Mouse (Mus musculus): ENCODE data around the gene Pigk.
A peak's percentile ranks its signal among the peaks of the same experiment; 100 is the strongest.
"Not testable (repeated sequence)": the region's sequence is repeated elsewhere in the genome, so short reads cannot be mapped to it uniquely, and the experiment has no call there.

Gene Pigk

DNA sequence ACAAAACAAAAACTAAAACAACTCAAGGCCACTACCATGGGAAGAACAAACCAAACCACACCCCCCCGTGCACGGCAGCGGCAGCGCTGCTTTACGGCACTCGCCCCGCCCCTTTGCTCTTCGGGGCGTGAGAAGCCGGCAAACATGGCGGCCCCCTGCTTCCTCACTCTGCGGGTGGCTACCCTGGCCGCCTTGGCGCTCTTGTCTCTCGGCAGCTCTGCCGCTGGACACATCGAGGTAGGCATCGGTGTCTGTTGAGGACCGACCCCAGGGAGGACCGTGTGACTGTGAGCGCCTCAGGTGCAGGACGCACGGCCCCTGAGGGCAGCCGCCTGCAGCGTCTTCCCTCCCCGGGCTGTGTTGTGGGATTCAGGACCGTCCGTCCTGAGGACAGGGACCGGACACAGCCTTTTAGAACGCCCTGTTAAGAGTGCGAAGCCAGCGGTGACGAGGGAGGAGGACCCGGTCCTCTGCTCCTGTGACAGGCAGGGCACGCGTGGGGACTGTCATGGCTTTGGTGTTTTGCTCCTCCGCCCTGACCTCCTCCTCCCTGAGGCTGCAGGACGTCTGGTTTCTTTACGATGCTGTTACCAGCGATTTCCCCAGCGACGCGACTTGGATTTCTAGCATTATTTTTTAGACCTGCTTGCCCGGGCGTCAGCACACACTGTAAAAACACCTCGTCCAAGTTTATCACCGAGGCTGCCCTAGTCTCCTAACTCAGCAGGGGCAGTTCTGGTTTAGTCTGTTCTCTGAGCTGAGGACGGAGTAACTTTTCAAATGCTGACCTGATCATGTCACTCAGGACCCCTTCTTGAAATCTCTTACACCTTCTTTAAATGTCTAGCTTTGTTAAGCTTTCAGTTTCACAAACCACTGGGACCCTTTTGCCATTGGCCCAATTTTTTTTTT is at the start of gene Pigk:
Gene Pigk, plus strand, starts transcription at position 110 of the 912 bp plus-strand sequence.
- peak; percentile 75 for DNase-seq (ENCODE audit: low read depth, low spot score)

DNA sequence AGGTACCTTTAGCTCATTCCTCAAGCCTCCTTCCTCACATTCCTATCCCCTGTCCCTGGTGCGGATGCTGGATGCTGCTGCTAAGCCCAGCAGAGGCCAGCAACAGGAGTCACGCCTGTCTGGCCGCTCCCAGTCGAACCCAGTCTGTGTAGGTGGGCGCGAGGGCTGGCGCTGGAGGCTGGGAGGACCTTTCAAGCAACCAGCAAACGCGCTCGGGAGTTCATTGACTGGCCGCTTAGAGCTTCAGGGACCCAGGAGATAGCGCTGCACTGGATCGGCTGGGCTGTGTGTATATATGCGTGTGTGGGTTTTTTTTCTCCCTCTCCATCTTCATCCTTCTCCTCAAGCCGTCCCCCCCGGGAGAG is 46.9 kb upstream of the Pigk start:
- no peak for DNase-seq (ENCODE audit: low read depth, low spot score)

DNA sequence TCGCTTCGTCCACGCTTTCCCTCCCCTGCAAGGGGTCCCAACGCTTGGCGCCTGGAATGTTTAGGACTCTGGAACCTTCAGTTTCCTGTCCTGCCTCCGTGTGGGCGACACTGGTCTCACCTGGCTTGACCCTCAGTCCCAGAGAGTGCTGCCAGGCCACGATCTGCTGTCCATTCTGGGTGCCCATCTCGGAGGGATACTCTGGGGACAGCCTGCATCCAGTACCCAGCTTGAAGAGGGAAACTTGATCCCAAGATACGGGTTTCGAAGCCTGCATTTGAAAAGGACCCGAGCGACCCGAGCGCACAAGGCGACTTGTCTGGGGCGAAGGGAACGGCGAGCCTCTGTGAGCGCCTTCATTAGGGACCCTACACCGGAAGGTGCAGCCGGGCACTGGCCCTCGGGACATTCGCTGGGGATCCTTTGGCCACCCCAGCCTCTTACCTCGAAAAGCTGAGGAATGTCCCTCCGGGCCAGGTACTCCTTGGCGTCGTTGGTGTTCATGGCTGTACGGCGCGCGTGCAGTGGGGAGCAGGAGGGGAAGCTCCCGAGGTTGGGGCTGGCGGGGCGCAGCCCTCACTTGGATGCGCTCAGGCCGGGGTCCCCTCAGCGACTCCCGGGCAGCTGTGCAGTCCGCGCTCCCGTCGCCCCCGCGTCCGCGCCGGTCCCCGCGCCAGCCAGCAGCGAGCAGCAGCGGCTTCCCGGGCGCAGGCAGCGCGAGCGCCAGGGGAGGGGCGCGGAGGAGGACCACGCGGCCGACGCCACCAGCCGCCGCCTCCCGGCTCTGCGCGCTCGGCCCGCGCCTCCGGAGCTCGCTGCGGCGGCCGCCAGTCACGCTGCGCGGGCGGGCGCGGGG is 46.3 kb upstream of the Pigk start:
- no peak for DNase-seq (ENCODE audit: low read depth, low spot score)

DNA sequence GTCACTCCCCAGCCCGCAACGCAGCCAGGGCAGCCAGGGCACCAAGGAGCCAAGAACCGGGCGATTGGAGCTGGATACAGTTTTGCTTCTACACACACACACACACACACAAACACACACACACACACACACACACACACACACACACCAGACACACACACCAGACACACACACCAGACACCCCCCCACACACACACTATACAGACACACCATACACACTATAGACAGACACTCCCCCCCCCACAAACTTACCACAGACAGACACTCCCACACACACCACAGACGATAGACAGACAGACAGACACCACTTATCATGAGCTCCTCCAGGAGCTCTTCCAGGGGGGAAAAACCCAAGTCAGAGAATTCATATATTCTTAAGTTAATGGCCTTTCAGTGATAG is 45.7 kb upstream of the Pigk start, which contains the start of gene Ak5:
Gene Ak5, minus strand, starts transcription at position 122 of the 400 bp plus-strand sequence.
- DNase-seq (ENCODE audit: low read depth, low spot score) = no peak

DNA sequence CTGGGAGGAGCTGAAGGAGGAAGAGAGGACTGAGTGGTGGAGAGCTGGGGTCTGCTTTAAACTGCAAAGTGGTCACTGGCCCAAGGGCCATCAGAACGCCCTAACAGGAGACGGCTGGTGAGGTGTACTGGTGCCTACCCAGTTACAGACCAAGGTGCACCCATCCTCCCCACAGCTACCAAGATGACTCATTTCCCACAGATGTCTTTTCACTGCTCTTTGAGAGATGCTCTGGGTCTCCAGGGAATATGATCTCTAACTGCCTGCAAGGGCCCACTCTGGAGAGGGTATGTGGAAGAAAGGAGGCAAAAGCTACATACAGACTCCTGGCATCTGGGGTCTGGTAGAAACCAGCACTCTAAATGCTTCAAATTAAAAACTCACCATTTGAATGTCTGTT is 45.1 kb upstream of the Pigk start:
- no peak for DNase-seq (ENCODE audit: low read depth, low spot score)

DNA sequence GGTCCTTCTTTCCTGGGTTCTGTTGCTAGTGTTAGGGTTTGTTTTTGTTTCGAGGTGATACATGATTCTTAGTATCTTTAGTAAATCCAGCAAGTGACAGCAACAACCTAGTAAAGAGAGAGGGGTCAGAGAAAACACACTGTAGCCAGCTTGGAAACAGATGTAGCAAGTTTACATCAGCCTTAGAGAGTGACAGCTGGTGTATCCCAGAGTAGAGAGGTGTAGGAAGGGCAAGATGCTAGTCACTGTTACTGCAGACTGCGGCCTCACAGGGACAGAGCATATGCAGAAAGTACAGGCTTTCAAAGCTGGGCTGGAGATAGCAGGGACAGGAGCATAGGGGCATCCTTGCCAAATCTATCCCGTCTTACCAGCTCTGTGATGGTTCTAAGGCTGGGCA is 44.1 kb upstream of the Pigk start:
- DNase-seq (ENCODE audit: low read depth, low spot score) = no peak

DNA sequence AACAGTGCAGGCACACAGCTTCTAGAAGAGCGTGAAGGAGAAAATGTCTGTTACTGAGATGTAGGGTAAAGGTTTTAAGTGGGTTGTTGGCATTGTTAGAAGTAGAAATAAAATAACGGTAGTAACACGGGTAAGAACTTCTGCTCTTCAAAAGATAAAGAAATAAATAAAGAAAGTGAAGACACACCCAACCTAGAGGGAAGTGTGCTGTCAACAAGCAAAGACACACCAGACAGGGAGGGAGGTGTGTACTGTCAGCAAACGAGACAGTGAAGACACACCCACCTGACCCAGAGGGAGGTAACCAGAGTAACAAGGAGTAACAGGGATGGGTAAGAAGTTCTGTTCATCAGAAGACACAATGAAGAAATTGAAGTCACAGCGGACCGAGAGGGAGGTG is 39.2 kb upstream of the Pigk start:
- DNase-seq (ENCODE audit: low read depth, low spot score) = no peak

DNA sequence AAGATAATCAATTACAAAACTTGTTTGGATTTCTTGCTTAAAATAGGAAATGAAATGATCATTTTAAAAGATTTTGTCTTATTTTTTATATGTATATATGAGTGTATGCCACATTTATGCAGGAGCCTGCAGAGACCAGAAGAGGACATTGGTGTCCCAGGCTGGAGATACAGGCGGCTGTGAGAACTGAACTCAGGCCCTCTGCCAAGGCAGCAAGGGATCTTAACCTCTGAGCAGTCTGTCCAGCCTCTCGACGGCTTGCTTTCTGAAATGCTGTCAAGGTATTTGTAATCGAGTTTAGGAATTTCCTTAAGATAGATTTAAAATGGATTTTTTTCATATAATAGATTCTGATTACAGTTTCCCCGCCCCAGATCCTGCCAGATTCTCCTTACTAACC is 25.4 kb upstream of the Pigk start:
- DNase-seq (ENCODE audit: low read depth, low spot score) = no peak

DNA sequence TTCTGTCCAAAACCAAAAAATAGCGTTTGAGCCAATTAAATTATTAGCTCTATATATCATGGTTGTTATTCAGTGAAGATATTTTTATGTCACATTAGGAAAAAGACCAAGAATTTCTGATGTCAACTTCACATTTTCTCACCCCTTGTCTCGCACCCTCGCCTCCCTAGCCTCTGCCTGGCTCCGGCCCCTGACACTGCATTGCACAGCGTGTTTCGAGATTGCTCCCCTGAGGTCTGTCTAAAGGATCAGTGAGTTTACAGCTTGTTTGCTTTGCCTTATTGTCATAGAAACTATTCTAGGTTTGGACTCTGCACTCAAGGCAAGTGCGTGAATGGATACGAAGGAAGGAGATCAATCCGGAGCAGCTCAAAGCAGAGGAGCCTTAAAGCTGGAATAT is 24.8 kb upstream of the Pigk start:
- no peak for DNase-seq (ENCODE audit: low read depth, low spot score)

DNA sequence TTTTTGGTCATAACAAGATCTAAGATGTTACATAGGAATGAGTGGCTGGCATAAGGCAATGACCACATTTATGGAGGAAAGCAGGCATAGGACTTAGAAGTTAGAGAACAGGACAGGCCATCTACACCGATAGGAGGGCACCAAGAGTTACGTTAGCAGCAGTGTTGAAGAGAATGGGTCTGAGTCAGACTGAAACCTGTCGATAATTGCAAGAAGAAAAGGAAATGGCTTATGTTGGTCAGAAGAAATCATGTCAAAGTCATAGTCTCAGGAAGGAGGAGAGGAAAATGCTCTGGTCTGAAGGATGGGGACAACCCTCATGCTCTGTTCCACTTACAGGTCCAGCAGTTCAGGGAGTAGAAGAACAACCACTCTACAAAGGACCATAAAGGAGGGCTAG is 18.9 kb upstream of the Pigk start:
- no peak for DNase-seq (ENCODE audit: low read depth, low spot score)

DNA sequence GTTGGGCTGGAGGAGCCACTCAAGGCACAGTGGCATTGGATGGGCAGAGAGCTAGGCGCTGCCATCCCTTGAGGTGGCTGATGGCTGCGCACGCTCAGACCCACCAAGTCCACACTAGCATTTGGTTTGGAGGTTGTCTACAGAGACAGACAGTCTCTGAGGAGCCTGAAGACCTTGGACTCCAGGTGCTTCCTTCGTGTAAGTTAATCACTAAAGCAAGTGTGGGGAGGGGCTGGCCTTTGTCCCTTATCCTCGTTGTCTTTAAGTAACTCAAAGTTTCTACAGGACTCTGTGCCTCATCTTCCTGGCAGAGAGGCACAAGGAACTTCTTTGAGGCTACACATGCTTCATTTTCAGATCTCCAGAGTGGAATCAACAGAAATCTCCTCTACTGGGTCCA is 15.9 kb upstream of the Pigk start:
- DNase-seq (ENCODE audit: low read depth, low spot score) = no peak

DNA sequence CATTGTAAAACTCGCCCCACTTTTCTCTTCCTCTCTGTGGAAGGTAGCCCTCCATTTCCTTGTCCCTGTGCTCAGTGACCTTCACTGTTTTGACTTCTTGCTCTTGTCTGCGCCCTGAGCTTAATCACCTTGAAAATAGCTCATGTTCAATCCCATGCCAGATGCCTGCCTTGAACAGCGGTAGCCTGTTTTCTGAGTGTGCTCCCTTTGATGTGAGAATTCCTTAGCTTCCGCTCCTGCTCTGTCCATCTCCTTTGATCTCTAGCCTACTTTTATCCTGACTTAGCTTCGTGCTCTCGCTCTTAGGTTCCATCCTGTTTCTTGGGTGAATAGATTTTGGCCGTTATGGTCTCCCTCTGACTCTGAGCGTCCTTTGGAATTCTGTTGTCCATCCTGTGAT is 14.6 kb upstream of the Pigk start:
- no peak for DNase-seq (ENCODE audit: low read depth, low spot score)

DNA sequence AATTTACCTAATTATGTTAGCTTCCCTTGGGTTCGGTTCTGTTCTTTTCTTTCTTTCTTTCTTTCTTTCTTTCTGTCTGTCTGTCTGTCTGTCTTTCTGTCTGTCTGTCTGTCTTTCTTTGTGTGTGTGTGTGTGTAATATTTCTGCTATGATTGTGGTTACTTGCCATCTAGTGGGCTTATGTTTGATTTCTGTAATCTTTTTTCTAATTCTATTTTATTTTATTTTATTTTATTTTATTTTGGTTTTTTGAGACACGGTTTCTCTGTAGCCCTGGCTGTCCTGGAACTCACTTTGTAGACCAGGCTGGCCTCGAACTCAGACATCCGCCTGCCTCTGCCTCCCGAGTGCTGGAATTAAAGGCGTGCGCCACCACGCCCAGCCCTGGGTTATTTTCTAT is 12.4 kb upstream of the Pigk start:
- not testable (repeated sequence) for DNase-seq (ENCODE audit: low read depth, low spot score)

DNA sequence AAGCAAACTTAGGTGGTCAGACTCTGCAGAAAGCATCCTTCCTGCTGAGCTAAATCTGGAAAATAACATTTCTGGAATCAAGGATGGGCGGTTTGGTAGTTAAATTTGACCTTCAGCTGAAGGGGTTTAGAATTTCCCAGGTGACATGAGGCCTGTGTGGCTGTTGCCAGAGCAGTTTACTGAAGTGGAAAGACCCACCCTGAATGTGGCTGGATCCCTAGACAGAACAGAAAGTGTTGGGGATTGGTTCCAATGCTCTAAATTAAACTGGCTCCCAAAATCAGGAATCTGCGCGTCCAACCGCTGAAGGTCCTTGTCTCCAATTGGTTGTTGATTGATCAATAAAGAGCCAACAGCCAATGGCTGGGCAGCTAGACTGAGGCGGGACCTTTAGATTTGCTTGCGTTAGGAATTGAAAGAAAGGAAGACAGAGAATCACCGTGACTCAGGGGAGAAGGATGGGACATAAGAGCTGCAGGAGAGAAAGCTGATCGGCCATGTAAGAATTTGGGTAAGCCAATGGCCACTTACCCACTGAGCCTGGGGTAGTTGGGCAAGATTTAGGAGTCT is 11.5 kb upstream of the Pigk start:
- no peak for DNase-seq (ENCODE audit: low read depth, low spot score)

DNA sequence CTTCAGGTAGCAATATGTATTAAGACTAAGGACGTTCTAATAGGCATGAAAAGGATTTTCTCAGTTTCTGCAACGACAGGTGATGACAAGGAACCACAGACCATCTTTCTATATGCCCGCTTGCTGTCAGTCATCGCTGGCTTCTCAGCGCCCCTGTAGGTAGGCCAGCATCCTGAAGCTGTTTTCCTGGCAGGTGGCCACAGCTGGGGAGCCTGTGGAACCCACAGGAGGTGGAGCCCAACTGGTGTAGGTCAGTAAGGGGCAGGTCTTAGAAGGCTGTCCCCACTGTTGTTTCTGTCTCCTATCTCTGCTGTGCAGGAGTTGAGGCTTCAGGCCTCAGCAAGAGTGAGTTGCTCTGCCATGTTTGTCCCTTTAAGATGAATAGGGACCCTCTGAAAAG is 8.1 kb upstream of the Pigk start:
- no peak for DNase-seq (ENCODE audit: low read depth, low spot score)

DNA sequence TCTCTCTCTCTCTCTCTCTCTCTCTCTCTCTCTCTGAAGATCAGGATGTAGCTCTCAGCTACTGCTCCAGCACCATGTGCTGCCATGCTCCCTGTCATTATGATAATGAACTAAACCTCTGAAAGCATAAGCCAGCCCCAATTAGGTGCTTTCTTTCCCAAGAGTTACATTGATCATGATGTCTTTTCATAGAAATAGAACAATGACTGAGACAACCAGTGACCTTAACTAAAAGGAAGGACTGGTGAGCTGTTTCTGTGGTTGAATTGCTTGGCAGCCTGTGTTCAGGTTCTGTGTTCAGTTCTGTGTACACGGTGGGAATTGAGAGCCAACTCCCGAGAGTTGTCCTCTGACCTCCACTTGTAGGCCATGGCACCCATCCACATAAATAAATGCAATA is 7.0 kb upstream of the Pigk start:
- no peak for DNase-seq (ENCODE audit: low read depth, low spot score)

DNA sequence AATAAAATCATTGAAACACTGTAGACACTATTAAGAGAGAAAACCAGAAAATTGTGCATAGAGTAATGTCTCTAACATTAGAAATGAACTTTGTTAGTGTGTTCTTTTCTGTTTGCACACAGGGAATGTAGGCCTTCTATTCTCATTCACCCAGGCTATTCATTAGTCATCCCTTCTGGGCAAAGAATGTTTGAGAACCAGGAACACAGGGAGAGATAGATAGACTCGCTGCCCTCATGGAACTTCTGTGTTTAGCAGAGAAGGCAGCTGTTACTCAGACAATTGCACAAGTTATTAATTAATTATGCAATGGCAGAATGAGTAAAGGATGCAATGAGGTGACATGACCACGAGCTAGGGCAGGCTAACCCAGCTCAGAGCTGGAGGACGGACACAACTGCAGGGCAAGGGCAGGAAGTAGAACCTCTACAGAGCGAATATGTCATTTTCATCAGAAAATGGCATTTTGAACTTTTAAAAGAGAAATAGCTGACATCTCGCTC is 6.5 kb upstream of the Pigk start:
- no peak for DNase-seq (ENCODE audit: low read depth, low spot score)

DNA sequence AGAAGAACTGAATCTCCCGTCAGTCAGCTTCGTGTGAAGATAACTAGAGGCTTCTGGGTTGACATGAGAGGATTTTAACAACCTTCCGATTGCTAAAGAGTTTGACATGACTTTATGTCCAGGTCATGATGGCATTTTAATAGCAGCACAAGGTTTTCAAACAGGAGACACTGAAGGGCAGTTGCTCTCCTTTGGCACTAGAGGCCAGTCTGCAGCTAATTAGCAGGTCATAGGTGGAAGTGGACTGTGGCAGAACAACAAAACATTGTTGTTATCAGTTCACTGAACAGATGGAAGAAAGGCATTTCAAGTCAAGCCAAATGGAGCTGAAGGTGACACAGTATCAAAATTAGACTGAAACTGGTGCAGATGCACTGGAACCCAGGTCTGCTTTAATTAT is 4.0 kb upstream of the Pigk start:
- no peak for DNase-seq (ENCODE audit: low read depth, low spot score)

DNA sequence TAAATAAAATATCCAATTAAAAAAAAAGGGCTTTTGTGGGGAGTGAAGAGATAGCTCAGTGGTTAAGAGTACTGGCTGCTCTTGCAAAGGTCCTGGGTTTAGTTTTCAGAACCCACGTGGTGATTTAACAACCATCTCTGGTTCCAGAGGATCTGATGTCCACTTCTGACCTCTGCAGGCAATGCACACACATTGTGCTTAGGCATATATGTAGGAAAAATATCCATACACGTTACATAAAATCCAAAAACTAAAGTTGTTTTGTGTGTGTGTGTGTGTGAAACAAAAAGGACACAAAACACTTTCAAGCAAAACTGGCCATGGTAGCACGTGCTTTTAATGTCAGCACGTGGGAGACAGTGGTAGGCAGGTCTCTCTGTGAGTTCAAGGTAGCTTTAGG is 943 bp upstream of the Pigk start:
- DNase-seq (ENCODE audit: low read depth, low spot score) = no peak

DNA sequence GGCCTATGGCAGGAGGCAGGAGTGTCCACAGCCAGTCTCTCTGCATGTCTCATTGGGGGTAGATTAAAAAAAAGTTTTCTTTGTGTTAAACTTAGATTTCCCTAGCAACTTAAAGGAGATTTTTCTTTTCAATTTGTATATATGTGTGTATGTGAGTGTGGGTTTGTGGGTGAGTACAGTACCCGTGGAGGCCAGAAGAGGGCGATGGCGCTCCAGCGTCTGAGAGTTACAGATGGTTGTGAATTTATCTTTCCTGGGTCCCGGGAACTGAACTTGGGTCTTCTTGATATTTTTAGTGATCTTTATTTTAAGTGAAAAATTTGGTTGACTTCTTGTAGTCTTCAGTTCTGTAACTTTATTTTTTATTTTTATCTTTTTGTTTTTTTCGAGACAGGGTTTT is 7.4 kb downstream of the Pigk start:
- no peak for DNase-seq (ENCODE audit: low read depth, low spot score)

DNA sequence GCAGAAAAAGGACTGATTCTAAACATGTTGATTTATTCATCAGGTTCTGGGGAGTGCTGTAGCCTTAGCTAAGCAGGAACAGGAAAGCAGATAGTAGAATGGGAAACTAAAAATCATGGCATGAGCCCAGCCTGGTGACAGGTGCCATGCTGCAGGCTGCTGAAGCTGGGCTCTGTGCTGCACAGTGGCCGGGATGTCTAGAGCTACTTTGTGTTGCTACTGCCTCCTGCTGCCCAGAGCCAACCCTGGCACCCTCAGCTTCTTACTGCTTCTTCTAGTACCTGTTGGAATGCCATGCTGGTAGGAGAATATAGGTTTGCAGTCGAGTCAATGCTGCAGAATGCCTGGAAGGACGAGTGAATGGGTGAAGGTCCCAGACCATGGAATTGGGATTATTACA is 8.9 kb downstream of the Pigk start:
- no peak for DNase-seq (ENCODE audit: low read depth, low spot score)

DNA sequence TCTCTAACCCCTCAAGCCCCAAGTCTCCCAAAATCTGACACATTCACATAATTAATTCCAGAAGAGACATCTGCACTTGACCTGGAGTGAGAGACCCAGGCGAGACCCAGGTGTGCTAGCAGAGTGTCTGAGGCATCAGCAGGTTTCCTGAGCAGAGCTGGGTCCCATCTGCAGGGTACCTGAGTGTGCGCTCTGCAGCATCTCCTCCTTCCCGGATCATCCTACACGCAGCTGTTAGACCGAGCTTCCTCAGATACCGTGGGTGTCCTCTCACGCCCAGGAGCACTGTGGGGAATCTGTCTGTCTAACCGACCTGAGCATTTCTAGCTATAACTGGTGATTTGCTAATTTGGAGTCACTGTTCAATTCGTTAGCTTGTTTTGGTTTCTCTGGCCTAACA is 10.5 kb downstream of the Pigk start:
- DNase-seq (ENCODE audit: low read depth, low spot score) = no peak

All from retina, adult 2 months (tissue).